Comparison of ENCODE assay signal across 14 mouse cellular contexts in the genomic region with DNA sequence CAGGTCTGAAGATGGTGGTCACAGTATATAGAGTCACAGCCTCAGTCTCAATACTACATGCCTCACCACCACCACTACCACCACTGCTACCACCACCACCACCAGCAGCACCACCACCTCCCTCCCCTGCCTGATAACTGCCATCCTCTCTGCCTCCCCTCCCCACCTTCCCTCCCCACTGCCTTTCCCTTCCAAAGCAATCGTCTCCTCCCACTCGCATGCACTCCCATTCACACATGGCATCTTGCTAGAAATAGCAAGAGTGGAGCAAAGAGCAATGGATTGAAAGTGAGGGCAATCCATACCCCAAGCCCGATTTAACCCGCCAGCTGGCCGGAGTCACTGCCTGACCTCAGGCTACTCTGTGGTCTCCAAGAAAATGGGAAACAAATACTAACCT. TPM values are rescaled to one million over a fixed set of nuclear protein-coding genes. Genes with fewer than 3 reads are reported as not detected.
DNase-seq lines count a peak whose midpoint lies in the region; ATAC-seq and TF ChIP-seq lines count a peak whose summit lies in the region.
"Had no signal": no experiment of that assay in that cellular context is flagged by ENCODE, and none has a peak within 500 bp of the region (broad histone marks: within the 10 kb centered on the region; RNA-seq: fewer than 3 reads in every experiment).

No protein-coding gene starts in this region.

- WGBS in neural tube, embryonic 11.5 days: 39% methylated on average over 5 of the region's 5 CpGs
- 55% methylated on average over 5 of the region's 5 CpGs for WGBS in forebrain, embryonic 15.5 days
- 54% methylated on average over 5 of the region's 5 CpGs for WGBS in midbrain, embryonic 10.5 days
- 35% methylated on average over 5 of the region's 5 CpGs for WGBS in neural tube, embryonic 15.5 days
- 23% methylated on average over 5 of the region's 5 CpGs for WGBS in kidney, adult 2 months

- H3K27me3 ChIP-seq in neural tube, embryonic 11.5 days (ENCODE audit: control insufficient read depth, insufficient read depth, low read length): peaks cover 22% of the 10 kb centered on the region
- H3K27me3 ChIP-seq in forebrain, embryonic 15.5 days: 0 out of 2 replicates have a peak, but pooled peaks cover 9% of the 10 kb centered on the region
- H3K27me3 ChIP-seq in midbrain, embryonic 10.5 days (ENCODE audit: low read depth, poor library complexity, severe bottlenecking): peaks cover 61% of the 10 kb centered on the region
- 0 out of 2 replicates have a peak, but pooled peaks cover 3% of the 10 kb centered on the region for H3K27me3 ChIP-seq in neural tube, embryonic 15.5 days (replicated peaks)
- no peaks in the 10 kb centered on the region for H3K27me3 ChIP-seq in kidney, adult 2 months (replicated peaks; ENCODE audit: control insufficient read depth, insufficient read depth, low read length)

- peaks cover 7% of the 10 kb centered on the region; the same call in 1 of the 2 replicates for H3K4me1 ChIP-seq in neural tube, embryonic 11.5 days (ENCODE audit: control insufficient read depth, insufficient read depth, low read length)
- H3K4me1 ChIP-seq in forebrain, embryonic 15.5 days: peaks cover 43% of the 10 kb centered on the region
- peaks cover 59% of the 10 kb centered on the region for H3K4me1 ChIP-seq in midbrain, embryonic 10.5 days
- peaks cover 48% of the 10 kb centered on the region for H3K4me1 ChIP-seq in neural tube, embryonic 15.5 days
- H3K4me1 ChIP-seq in kidney, adult 2 months (ENCODE audit: control insufficient read depth, insufficient read depth, low read length): no peaks in the 10 kb centered on the region

- H3K4me2 ChIP-seq in neural tube, embryonic 11.5 days (ENCODE audit: low read depth): peak overlapping the region; percentile 94
- H3K4me2 ChIP-seq in forebrain, embryonic 15.5 days (replicated peaks): peak overlapping the region; percentile 84
- peak overlapping the region; percentile 78 for H3K4me2 ChIP-seq in neural tube, embryonic 15.5 days

- H3K9ac ChIP-seq in neural tube, embryonic 11.5 days (ENCODE audit: low read length): no peak overlapping the region
- no peak overlapping the region for H3K9ac ChIP-seq in forebrain, embryonic 15.5 days (replicated peaks)
- no peak overlapping the region; the same call in 1 of the 2 replicates for H3K9ac ChIP-seq in neural tube, embryonic 15.5 days (replicated peaks)

- no peak for ATAC-seq in neural tube, embryonic 11.5 days (ENCODE audit: insufficient read depth, low FRiP score, low TSS enrichment)
- ATAC-seq in forebrain, embryonic 15.5 days (replicated peaks): no peak
- no peak for ATAC-seq in neural tube, embryonic 15.5 days (ENCODE audit: low FRiP score)
- ATAC-seq in frontal cortex, adult (ENCODE audit: low TSS enrichment): no peak
- ATAC-seq: activated CD4-positive, CD25-positive, alpha-beta regulatory T cell, adult 4 months; intestine, postnatal 0 days had no signal

- no peak for DNase-seq in neural tube, embryonic 11.5 days (ENCODE audit: low spot score)
- no peak for DNase-seq in neural tube, embryonic 10.5 days (ENCODE audit: extremely low spot score, low spot score)
- DNase-seq in midbrain, embryonic 10.5 days (ENCODE audit: low spot score): no peak
- no peak for DNase-seq in thymus, postnatal 10 days (ENCODE audit: low spot score in 2 of 2)
- DNase-seq in kidney, adult 2 months: no peak
- DNase-seq: heart, postnatal 14 days; thymus, postnatal 4 days had no signal

- H3K36me3 ChIP-seq in neural tube, embryonic 11.5 days (ENCODE audit: control insufficient read depth, insufficient read depth, low read length): no peaks in the 10 kb centered on the region
- no peaks in the 10 kb centered on the region for H3K36me3 ChIP-seq in forebrain, embryonic 15.5 days
- H3K36me3 ChIP-seq in midbrain, embryonic 10.5 days: peaks cover 5% of the 10 kb centered on the region; the same call in 1 of the 2 replicates
- no peaks in the 10 kb centered on the region; the same call in 1 of the 2 replicates for H3K36me3 ChIP-seq in neural tube, embryonic 15.5 days
- H3K36me3 ChIP-seq in kidney, adult 2 months (ENCODE audit: control insufficient read depth, insufficient read depth, low read length): no peaks in the 10 kb centered on the region

- no peak for TF ChIP-seq CTCF in kidney, adult 2 months (conservative IDR thresholded peaks at IDR 0.05; ENCODE audit: insufficient read depth, insufficient read length, low read depth, low read length)

- H3K9me3 ChIP-seq in neural tube, embryonic 11.5 days (ENCODE audit: control insufficient read depth, low read length): no peaks in the 10 kb centered on the region
- no peaks in the 10 kb centered on the region for H3K9me3 ChIP-seq in forebrain, embryonic 15.5 days
- no peaks in the 10 kb centered on the region for H3K9me3 ChIP-seq in midbrain, embryonic 10.5 days (replicated peaks)
- H3K9me3 ChIP-seq in neural tube, embryonic 15.5 days (replicated peaks): no peaks in the 10 kb centered on the region

- no peak overlapping the region for H3K27ac ChIP-seq in neural tube, embryonic 11.5 days (ENCODE audit: low read depth, low read length)
- 0 out of 2 replicates have a peak overlapping the region, but pooled peaks have one; percentile 84 for H3K27ac ChIP-seq in forebrain, embryonic 15.5 days (replicated peaks)
- H3K27ac ChIP-seq in midbrain, embryonic 10.5 days (replicated peaks): peak overlapping the region; percentile 92
- no peak overlapping the region for H3K27ac ChIP-seq in neural tube, embryonic 15.5 days (replicated peaks)
- H3K27ac ChIP-seq in kidney, adult 2 months (ENCODE audit: insufficient read depth, low read depth, low read length): no peak overlapping the region
- H3K27ac ChIP-seq: macrophage had no signal

- no peak for TF ChIP-seq POLR2A in kidney, adult 2 months (IDR thresholded peaks at IDR 0.05; ENCODE audit: low read depth, low read length)

- no peak overlapping the region; the same call in 1 of the 2 replicates for H3K4me3 ChIP-seq in neural tube, embryonic 11.5 days (ENCODE audit: low read depth, low read length)
- peak overlapping the region; percentile 74 for H3K4me3 ChIP-seq in forebrain, embryonic 15.5 days
- peak overlapping the region; percentile 80 for H3K4me3 ChIP-seq in midbrain, embryonic 10.5 days
- peak overlapping the region; percentile 64 for H3K4me3 ChIP-seq in neural tube, embryonic 15.5 days (replicated peaks)
- H3K4me3 ChIP-seq in kidney, adult 2 months (ENCODE audit: insufficient read depth, low read depth, low read length): no peak overlapping the region

RNA-seq across cellular contexts. Expression of gene Prmt8, which starts 3.7 kb away (rescaled TPM):
- polyA plus RNA-seq in neural tube, embryonic 11.5 days (2014; fragmentation: Nextera tagmentation; extraction: Ambion mirVana): 31.7 and 34.6 TPM in 2 replicates
- 26.1 and 26.8 TPM in 2 replicates for polyA plus RNA-seq in forebrain, embryonic 15.5 days (2015; fragmentation: Nextera tagmentation; extraction: Ambion mirVana)
- polyA plus RNA-seq in midbrain, embryonic 10.5 days (2016; fragmentation: Nextera tagmentation; extraction: Ambion mirVana): 18.3 and 22.1 TPM in 2 replicates
- polyA plus RNA-seq in neural tube, embryonic 15.5 days (2015; fragmentation: Nextera tagmentation; extraction: Ambion mirVana): 32.8 and 37.9 TPM in 2 replicates
- polyA plus RNA-seq in kidney, adult 2 months (2012; rRNA removed): not detected in 2 replicates
- polyA plus RNA-seq: activated CD4-positive, CD25-positive, alpha-beta regulatory T cell, adult 4 months; liver, embryonic 16.5 days; macrophage had no signal

Comparison
In these comparisons a context has a peak if more than half of its experiments do, and no peak if none do; other contexts are left out.
1. H3K4me3 ChIP-seq: peak in forebrain, embryonic 15.5 days (single experiment), midbrain, embryonic 10.5 days (single experiment) and neural tube, embryonic 15.5 days (single experiment); none in neural tube, embryonic 11.5 days (single experiment) and kidney, adult 2 months (single experiment).
2. H3K27ac ChIP-seq: peak in forebrain, embryonic 15.5 days (single experiment) and midbrain, embryonic 10.5 days (single experiment); none in neural tube, embryonic 11.5 days (single experiment), neural tube, embryonic 15.5 days (single experiment) and kidney, adult 2 months (single experiment).
3. RNA of gene Prmt8, which starts 3.7 kb away (polyA plus RNA-seq): 32.8 to 37.9 TPM in neural tube, embryonic 15.5 days, 31.7 to 34.6 TPM in neural tube, embryonic 11.5 days, 26.1 to 26.8 TPM in forebrain, embryonic 15.5 days and 18.3 to 22.1 TPM in midbrain, embryonic 10.5 days; not detected in kidney, adult 2 months; every median in the first group is over 10 times any median in the second.
4. Peak in every context shown above with its lines, with median percentiles within 50 percentile points of each other: H3K4me2 ChIP-seq.